Mouse (Mus musculus): ENCODE measurements around the gene Rpl36. TPM values are rescaled to one million over a fixed set of nuclear protein-coding genes. Genes with fewer than 3 reads are reported as not detected.
"Not testable (repeated sequence)": the region's sequence is repeated elsewhere in the genome, so short reads cannot be mapped to it uniquely, and the experiment has no call there.

Gene Rpl36
- total and polyA plus RNA-seq, 3 experiments, result 671 to 1,357 (median 795) TPM

DNA sequence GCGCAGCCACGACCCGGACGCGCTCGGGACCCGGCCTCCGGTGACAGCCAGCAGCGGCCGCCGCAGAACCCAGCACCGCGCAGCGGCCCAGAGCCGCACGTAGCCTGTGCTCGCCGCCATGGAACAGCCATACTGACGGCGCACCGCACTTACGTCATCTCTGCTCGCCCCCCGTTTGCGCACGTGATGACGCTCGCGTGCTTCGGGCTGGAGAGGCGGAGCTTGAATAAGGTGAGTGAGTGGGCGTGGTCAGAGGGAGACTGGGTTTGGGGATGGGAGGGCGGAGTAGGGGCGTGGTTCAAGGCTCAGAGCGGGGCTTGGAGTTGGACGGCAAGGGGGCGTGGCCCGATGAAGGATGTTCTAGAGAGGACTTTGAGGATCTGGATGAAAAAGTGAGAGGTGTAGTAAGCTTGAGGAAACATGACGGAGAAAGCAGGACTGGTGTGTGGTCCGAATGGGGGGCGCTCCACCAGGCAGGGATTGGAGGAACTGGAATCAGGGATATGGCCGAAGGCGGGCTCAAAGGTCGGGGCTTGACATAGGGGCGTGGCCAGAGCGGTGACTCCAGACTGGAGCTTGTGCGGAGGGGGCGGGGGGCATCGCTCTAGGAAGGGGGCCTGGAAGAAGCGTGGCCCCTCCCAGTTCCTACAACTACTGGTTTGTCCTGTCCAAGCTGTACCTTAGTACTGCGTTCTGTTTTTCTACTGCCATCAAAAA lies 13.7 kb downstream of the Rpl36 start, which contains the start of gene Lonp1:
TSS of gene Lonp1 (minus strand) at position 134 of the 717 bp plus-strand sequence.
- no peaks in the 10 kb centered on the region for H3K36me3 ChIP-seq (ENCODE audit: control insufficient read depth, insufficient read depth, low read length)
- intact Hi-C loops (cut with DNase I), result loop anchor here (2.0 to 5.0 kb wide), 4 partner anchors 45 to 135 kb away; partner anchors contain the start of genes Dus3l, Ndufa11, Ranbp3 and Safb
- TF ChIP-seq CTCF (IDR thresholded peaks at IDR 0.05) (no peak), POLR2A (IDR thresholded peaks at IDR 0.05; ENCODE audit: insufficient read depth, low read depth, low read length) (peak; percentile 83), EP300 (IDR thresholded peaks at IDR 0.05; ENCODE audit: insufficient read depth, low read depth, low read length) (peak; percentile 64; the same call in 1 of the 2 replicates)
- DNase-seq, result peak; percentile 94 to 95
- peak within 1 kb of the TSS; percentile 82 for H3K9ac ChIP-seq (ENCODE audit: low read depth, low read length)
- peak within 1 kb of the TSS; percentile 86 for H3K4me3 ChIP-seq
- no peaks in the 10 kb centered on the region for H3K27me3 ChIP-seq (ENCODE audit: control insufficient read depth, insufficient read depth, low read length)
- peaks cover 4% of the 10 kb centered on the region for H3K4me1 ChIP-seq (ENCODE audit: control insufficient read depth, insufficient read depth, low read length)
- H3K27ac ChIP-seq, result peak within 1 kb of the TSS; percentile 77
- under 1% methylated on average over 50 of the region's 51 CpGs for WGBS
- no peaks in the 10 kb centered on the region for H3K79me2 ChIP-seq (replicated peaks; ENCODE audit: control insufficient read depth, insufficient read depth, low read length)

DNA sequence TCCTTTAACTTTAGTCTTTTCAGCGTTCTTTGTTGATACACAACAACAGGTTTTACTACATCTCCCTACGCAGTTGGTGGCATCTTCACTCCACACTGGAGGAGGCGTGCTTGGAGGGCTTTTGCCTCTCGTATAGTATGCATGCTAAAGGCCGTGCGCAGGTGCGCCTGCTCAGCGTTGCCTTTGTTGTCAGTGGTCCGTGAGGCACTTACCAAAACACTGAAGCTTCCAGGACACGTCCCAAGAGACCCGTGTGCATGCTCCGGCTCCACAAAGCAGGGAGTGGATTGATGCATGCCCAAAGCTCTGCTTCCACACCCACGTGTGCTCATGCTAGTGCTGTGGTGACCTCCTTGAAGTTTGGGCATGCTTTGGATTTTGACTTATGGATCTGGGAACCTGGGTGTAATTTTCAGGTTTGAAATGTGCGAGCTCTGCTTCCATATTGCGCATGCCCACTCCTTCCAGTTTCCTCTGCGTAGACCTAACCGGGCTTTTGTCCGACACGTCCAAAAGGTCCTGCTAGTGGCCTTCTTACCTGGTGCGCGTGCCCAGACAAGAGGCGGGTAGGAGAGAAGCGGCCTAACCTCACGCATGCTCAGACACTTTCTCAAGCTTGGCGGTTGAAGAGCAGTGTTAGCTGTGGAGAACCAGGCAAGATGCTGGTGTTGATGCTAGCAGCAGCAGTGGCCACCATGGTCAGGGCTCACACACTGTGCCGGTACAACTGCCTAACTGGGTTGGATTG lies 14.5 kb downstream of the Rpl36 start, which contains the start of gene Catsperd:
TSS of gene Catsperd (plus strand) at position 614 of the 748 bp plus-strand sequence.
- Histone ChIP-seq H3K79me2 (replicated peaks; ENCODE audit: control insufficient read depth, insufficient read depth, low read length) (no peaks in the 10 kb centered on the region), H3K36me3 (ENCODE audit: control insufficient read depth, insufficient read depth, low read length) (no peaks in the 10 kb centered on the region), H3K4me3 (peak within 1 kb of the TSS; percentile 86), H3K4me1 (ENCODE audit: control insufficient read depth, insufficient read depth, low read length) (peaks cover 4% of the 10 kb centered on the region), H3K9ac (ENCODE audit: low read depth, low read length) (no peak within 1 kb of the TSS), H3K27me3 (ENCODE audit: control insufficient read depth, insufficient read depth, low read length) (no peaks in the 10 kb centered on the region), H3K27ac (peak within 1 kb of the TSS; percentile 26; the same call in 1 of the 2 replicates)
- TF ChIP-seq POLR2A (IDR thresholded peaks at IDR 0.05; ENCODE audit: insufficient read depth, low read depth, low read length) (no peak), CTCF (IDR thresholded peaks at IDR 0.05) (no peak), EP300 (IDR thresholded peaks at IDR 0.05; ENCODE audit: insufficient read depth, low read depth, low read length) (no peak)
- WGBS, result 16% methylated on average over 26 of the region's 26 CpGs
- intact Hi-C loops (cut with DNase I), result loop anchor here (2.0 to 5.0 kb wide), 4 partner anchors 45 to 135 kb away; partner anchors contain the start of genes Dus3l, Ndufa11, Ranbp3 and Safb
- peak in 1 of 2 experiments; percentile 33 for DNase-seq

DNA sequence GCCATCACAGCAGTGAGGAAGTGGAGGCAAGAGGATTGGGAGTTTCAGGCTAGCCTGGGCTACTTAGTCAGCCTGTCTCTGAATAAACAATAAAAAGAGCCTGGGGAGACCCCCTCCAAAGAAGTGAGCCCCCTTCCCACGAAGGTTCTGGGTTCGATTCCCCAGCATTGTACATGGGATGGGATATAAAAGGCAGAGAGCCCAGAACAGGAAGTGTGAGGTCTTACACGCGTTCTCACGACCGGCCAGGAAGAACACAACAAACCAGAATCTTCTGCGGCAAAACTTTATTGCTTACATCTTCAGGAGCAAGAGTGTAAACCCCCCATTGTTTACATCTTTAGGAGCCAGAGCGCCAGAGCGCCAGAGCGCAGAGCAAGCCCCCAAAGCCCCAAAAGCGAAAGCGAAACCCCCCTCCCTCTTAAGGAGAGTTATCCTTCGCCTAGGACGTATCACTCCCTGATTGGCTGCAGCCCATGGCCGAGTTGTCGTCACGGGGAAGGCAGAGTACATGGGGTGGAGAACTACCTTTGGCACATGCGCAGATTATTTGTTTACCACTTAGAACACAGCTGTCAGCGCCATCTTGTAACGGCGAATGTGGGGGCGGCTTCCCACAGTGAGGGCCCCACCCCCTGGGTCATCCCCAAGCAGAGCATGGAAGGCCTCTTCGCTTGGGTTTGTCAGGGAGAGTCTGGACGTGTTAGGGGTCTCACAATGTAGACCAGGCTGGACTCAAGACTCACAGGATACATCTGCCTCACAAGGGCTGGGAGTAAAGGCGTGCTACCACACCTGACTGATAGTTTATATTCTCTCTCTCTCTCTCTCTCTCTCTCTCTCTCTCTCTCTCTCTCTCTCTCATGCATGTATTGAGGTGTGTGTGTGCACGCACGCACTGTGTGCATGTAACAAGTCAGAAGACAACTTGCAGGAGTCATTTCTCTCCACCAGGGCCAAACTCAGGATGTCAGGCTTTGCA lies 16.9 kb downstream of the Rpl36 start:
- H3K9ac ChIP-seq (ENCODE audit: low read depth, low read length); H3K4me3 ChIP-seq; H3K4me1 ChIP-seq (ENCODE audit: control insufficient read depth, insufficient read depth, low read length); H3K79me2 ChIP-seq (replicated peaks; ENCODE audit: control insufficient read depth, insufficient read depth, low read length); H3K36me3 ChIP-seq (ENCODE audit: control insufficient read depth, insufficient read depth, low read length); H3K27me3 ChIP-seq (ENCODE audit: control insufficient read depth, insufficient read depth, low read length); DNase-seq; H3K27ac ChIP-seq: not testable (repeated sequence)
- 77% methylated on average over 27 of the region's 27 CpGs for WGBS
- intact Hi-C loops (cut with DNase I), result loop anchor here (5.0 kb wide), 3 partner anchors 48 to 132 kb away; partner anchors contain the start of genes Dus3l, Ndufa11, Safb and Safb2

DNA sequence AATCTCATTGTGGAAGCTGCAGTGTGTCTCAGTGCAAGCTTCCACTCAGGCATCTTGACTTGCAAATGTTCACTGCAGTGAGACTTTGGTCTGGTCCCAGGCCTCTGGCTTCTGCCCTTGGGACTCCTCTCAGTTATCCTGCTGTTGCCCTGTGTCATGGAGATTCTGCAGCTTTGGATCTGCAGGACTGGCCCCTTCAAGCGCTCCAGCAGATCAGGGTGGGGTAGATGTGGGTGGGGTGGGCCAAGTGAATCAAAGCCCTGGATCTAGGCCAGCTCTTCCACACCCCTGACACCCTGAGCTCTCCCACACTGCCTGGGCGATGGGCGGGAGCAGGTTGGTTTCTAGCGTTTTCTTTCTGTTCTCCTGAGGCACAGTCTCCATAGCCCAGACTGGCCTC lies 18.6 kb downstream of the Rpl36 start:
- no peaks in the 10 kb centered on the region for H3K27me3 ChIP-seq (ENCODE audit: control insufficient read depth, insufficient read depth, low read length)
- no peak overlapping the region for H3K9ac ChIP-seq (ENCODE audit: low read depth, low read length)
- no peaks in the 10 kb centered on the region for H3K79me2 ChIP-seq (replicated peaks; ENCODE audit: control insufficient read depth, insufficient read depth, low read length)
- no peak for TF ChIP-seq EP300 (IDR thresholded peaks at IDR 0.05; ENCODE audit: insufficient read depth, low read depth, low read length)
- TF ChIP-seq CTCF (IDR thresholded peaks at IDR 0.05), result no peak
- TF ChIP-seq POLR2A (IDR thresholded peaks at IDR 0.05; ENCODE audit: insufficient read depth, low read depth, low read length), result no peak
- H3K4me3 ChIP-seq, result no peak overlapping the region
- intact Hi-C loops (cut with DNase I), result no loop called here
- H3K27ac ChIP-seq, result no peak overlapping the region
- DNase-seq, result no peak
- WGBS, result 41% methylated on average over 4 of the region's 4 CpGs
- peaks cover 4% of the 10 kb centered on the region for H3K4me1 ChIP-seq (ENCODE audit: control insufficient read depth, insufficient read depth, low read length)
- no peaks in the 10 kb centered on the region for H3K36me3 ChIP-seq (ENCODE audit: control insufficient read depth, insufficient read depth, low read length)

DNA sequence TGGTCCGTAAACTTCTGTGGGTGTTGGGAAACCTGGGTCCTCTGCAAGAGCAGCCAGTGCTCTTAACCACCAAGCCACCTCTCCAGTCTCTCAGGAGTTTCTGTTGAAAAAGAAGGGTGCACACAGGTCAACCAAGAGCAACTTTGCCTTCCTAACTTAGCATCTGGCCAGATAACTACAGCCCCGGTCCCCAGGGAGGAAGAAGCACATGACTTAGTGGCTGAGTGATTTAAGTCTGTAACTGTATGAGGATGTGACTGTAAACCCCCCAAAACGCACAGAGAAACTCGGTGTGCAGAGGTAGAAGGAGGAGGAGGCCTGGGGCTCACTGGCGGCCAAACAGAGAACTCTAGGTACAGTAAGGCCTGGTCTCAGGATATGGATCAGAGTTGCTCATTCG lies 20.8 kb downstream of the Rpl36 start:
- H3K9ac ChIP-seq (ENCODE audit: low read depth, low read length), result no peak overlapping the region
- no peaks in the 10 kb centered on the region for H3K27me3 ChIP-seq (ENCODE audit: control insufficient read depth, insufficient read depth, low read length)
- no peaks in the 10 kb centered on the region for H3K36me3 ChIP-seq (ENCODE audit: control insufficient read depth, insufficient read depth, low read length)
- no peak overlapping the region for H3K4me3 ChIP-seq
- H3K4me1 ChIP-seq (ENCODE audit: control insufficient read depth, insufficient read depth, low read length), result no peaks in the 10 kb centered on the region
- 73% methylated on average over 6 of the region's 6 CpGs for WGBS
- no peaks in the 10 kb centered on the region for H3K79me2 ChIP-seq (replicated peaks; ENCODE audit: control insufficient read depth, insufficient read depth, low read length)
- no peak for DNase-seq
- H3K27ac ChIP-seq, result no peak overlapping the region
- TF ChIP-seq EP300 (IDR thresholded peaks at IDR 0.05; ENCODE audit: insufficient read depth, low read depth, low read length), result no peak
- TF ChIP-seq POLR2A (IDR thresholded peaks at IDR 0.05; ENCODE audit: insufficient read depth, low read depth, low read length), result no peak
- no peak for TF ChIP-seq CTCF (IDR thresholded peaks at IDR 0.05)
- intact Hi-C loops (cut with DNase I), result no loop called here

All from heart, adult 2 months (tissue).